Mouse (Mus musculus): ENCODE measurements at regions not wholly inside any gene's neighbourhood (a gene's known extent, or its start where the extent isn't known, plus 50 kb on each side); places are given as distances from the start of the nearest gene placed in this dataset.

- TF ChIP-seq CTCF (conservative IDR thresholded peaks at IDR 0.05; ENCODE audit: insufficient read depth, insufficient read length, low read depth, low read length), result no peak
- TF ChIP-seq POLR2A (IDR thresholded peaks at IDR 0.05; ENCODE audit: low read depth, low read length), result no peak
These were observed 1165.5 kb upstream of the Pcdh20 start for GRCm38 (mm10) chr14:89636689-89637088.

Measured in kidney, adult 2 months (tissue).